Mouse (Mus musculus): Measurements from ENCODE around the gene Gm45213. TPM values are rescaled to one million over a fixed set of nuclear protein-coding genes. Genes with fewer than 3 reads are reported as not detected.

Gm45213 gene
- total RNA-seq, 1 experiment from 2014 or later, result not detected

DNA sequence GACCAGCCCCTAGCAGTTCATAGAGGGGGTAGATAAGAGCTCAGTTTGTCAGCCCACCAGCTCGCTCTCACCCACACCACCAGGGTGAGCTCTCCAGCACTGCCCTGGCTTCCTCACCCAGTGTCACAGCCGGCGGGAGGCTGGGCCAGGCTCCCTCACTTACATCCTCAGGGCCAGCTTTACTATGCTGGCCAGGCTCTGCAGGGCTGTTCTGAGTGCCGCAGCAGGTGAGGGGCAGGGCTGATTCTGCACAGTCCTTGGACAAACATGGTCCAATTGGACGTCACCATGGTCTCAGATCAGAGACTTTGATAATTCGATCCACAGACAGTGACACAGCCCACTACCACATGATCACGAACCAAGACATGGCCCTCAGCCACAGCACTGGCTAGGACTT lies 48.2 kb downstream of the Gm45213 start:
- ATAC-seq (replicated peaks in 1 of 2; ENCODE audit: insufficient read depth in 1 of 2, low FRiP score in 2 of 2, low TSS enrichment in 1 of 2, low read depth in 1 of 2, poor library complexity in 2 of 2, severe bottlenecking in 2 of 2), result no peak

DNA sequence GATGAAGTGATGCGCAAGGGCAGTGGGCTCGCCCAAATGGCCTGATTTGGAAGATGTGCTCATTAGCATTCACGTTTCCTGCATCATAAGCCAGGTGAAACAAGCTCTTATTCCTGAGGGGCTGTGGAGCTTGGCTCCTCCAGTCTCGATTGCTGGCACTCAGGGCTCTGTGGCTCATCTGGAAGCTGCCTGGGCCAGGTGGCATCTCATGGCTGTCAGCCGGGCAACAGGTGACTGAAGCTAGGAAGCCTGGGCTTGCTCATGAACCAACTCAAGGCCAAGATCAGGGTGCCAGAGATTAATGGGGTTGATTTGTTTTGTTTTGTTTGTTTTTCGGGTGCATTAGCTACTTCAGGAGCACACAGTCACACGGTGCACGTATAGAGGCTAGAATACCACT lies 49.3 kb downstream of the Gm45213 start:
- ATAC-seq (replicated peaks in 1 of 2; ENCODE audit: insufficient read depth in 1 of 2, low FRiP score in 2 of 2, low TSS enrichment in 1 of 2, low read depth in 1 of 2, poor library complexity in 2 of 2, severe bottlenecking in 2 of 2), result no peak

DNA sequence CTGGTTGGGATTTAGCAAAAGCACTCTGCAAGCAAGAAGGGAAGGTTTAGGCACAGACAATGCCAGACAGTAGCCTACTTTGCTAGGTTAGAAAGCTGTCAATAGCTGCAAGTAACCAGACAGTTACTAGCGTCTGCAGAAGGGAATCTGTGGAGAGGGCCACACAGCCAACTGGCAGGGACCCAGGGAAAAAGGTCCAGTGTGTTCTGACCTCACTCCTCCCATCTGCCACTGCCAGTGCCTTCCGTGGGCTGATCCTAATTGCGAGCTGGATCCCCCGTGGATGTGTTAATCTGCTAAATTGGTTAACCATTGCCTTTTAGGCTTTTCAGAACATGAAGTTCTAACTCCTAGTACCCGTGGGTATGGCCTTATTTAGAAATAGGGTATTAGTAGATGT lies 50.7 kb downstream of the Gm45213 start:
- ATAC-seq (replicated peaks in 1 of 2; ENCODE audit: insufficient read depth in 1 of 2, low FRiP score in 2 of 2, low TSS enrichment in 1 of 2, low read depth in 1 of 2, poor library complexity in 2 of 2, severe bottlenecking in 2 of 2), result no peak

DNA sequence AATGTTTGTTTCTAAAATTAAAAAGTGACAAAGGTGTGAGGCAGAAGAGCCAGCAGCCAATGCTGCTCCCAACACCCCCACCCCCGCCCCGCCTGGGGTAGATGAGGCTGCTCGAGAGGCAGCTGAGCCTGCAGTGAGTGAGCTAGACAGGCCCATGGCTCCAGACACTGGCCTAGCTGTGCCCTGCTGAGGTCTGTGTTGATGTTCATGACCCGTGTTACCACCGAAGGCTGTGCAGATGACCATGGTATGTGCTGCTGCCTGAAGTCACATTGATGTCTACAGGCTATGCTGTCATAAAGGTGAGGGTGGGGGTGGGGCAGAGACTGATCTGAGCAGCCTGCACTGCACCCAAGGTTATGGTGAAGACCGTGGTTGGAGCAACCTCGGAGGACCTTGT lies 55.4 kb downstream of the Gm45213 start:
- ATAC-seq (replicated peaks in 1 of 2; ENCODE audit: insufficient read depth in 1 of 2, low FRiP score in 2 of 2, low TSS enrichment in 1 of 2, low read depth in 1 of 2, poor library complexity in 2 of 2, severe bottlenecking in 2 of 2), result no peak

DNA sequence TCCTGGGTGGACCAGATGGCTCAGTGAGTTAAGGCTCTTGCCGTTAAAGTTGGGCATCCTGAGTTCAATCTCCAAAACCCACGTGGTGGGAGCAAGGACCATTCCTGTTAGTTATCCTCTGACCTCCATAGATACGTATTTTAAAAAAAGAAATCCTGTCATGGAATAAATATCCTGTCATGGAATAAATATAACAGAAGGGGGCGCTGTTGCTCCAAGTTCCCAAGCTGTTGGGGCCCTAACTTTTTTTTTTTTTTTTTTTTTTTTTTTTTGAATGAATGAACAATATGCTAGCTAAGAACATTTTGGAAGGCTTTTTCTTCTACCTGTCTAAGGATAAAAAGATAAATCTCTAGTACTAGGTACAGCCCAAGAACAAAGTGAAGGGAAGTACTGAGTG lies 58.5 kb downstream of the Gm45213 start:
- peak in 1 of 2 experiments; percentile 42; a peak in 3 of 4 replicates for ATAC-seq (replicated peaks in 1 of 2; ENCODE audit: insufficient read depth in 1 of 2, low FRiP score in 2 of 2, low TSS enrichment in 1 of 2, low read depth in 1 of 2, poor library complexity in 2 of 2, severe bottlenecking in 2 of 2)

DNA sequence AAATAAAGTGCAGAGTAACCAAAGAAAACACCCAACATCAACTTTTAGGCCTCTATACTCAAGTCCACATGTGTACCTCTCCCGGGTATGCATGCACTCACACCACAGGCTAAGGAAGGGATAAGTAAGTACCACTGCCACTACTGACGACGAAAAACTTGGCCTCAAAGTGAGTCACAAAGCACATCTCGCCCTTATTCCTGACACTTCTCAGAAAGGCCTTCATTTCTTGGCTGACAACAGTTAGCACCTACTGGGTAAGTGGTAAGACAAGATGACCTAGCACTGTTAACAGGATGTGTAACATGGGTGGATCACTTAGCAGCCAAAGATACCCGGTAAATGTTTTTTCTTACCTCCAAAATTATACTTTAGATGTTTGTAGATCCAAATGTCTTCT lies 61.1 kb downstream of the Gm45213 start:
- ATAC-seq (replicated peaks in 1 of 2; ENCODE audit: insufficient read depth in 1 of 2, low FRiP score in 2 of 2, low TSS enrichment in 1 of 2, low read depth in 1 of 2, poor library complexity in 2 of 2, severe bottlenecking in 2 of 2), result no peak

DNA sequence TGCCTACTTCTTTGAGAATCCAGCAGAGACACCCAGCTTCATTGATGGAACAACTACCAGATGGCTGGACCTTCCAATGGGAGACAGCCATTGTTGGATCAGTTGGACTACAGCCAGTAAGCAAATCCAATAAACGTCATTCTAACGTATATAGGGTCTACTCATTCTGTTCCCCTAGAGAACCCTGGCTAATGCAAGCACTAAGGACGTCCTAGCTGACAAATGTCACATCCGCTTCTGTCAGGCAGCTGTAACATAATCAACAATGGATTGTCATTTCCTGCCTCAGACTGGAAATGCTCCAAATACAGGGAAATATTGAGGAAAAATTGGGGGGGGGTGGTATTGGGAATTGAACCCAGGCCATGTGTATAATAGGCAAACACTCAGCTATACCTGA lies 62.4 kb downstream of the Gm45213 start:
- no peak for ATAC-seq (replicated peaks in 1 of 2; ENCODE audit: insufficient read depth in 1 of 2, low FRiP score in 2 of 2, low TSS enrichment in 1 of 2, low read depth in 1 of 2, poor library complexity in 2 of 2, severe bottlenecking in 2 of 2)

DNA sequence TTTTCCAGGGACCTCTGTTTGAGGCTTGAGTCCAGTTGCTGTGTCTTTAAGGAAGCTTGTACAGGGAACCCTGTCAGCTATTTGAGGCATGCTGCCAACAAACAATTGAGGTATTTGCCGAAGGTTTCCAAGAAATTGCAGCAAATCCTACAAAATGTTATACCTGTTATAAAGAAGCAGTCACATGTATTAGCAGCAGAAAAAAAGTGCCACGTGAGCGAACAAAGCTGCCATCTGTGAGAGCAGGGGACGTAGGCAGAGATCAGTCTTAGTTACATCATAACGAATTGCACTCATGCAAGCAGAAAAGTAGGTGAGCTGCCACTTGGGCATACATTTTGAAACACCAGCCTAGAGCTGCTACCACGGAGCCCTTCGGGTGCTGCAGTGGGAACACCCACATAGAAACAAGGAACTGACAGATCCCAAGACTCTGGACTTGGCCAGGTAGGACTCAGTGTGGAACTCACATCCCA lies 63.2 kb downstream of the Gm45213 start:
- ATAC-seq (replicated peaks in 1 of 2; ENCODE audit: insufficient read depth in 1 of 2, low FRiP score in 2 of 2, low TSS enrichment in 1 of 2, low read depth in 1 of 2, poor library complexity in 2 of 2, severe bottlenecking in 2 of 2), result no peak

DNA sequence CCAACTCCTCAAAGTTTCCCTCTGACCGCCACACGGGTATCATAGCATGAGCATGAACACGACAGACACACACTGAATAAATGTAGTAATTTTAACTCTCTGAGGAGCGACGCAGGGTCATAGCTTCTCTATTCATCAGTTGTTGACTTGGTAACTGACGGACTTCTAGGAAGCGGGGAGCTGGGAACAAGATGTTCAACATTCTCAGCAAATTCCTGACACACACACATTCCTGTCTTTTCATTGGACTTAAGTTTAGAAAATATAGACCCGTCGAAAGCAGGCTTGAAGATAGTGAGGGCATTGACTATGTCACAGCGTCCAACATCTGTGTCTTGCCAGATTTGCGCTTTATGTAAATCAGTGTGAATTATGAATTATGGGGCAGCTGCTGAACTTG lies 63.8 kb downstream of the Gm45213 start:
- ATAC-seq (replicated peaks in 1 of 2; ENCODE audit: insufficient read depth in 1 of 2, low FRiP score in 2 of 2, low TSS enrichment in 1 of 2, low read depth in 1 of 2, poor library complexity in 2 of 2, severe bottlenecking in 2 of 2), result no peak

DNA sequence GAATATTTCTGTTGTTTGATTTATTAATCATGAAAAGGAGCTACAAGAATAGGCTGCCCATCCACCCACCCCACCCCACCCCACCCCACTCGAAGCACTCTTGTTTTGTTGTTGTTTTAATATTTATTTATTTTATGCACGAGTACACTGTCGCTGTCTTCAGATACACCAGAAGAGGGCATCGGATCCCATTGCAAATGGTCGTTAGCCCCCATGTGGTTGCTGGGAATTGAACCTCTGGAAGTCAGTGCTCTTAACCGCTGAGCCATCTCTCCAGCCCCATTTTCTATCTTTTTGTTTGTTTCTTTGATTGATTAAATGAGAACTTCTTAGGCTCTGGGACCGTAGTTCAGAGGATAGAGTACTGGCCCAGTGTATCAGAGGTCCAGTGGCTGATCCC lies 64.5 kb downstream of the Gm45213 start:
- no peak for ATAC-seq (replicated peaks in 1 of 2; ENCODE audit: insufficient read depth in 1 of 2, low FRiP score in 2 of 2, low TSS enrichment in 1 of 2, low read depth in 1 of 2, poor library complexity in 2 of 2, severe bottlenecking in 2 of 2)

DNA sequence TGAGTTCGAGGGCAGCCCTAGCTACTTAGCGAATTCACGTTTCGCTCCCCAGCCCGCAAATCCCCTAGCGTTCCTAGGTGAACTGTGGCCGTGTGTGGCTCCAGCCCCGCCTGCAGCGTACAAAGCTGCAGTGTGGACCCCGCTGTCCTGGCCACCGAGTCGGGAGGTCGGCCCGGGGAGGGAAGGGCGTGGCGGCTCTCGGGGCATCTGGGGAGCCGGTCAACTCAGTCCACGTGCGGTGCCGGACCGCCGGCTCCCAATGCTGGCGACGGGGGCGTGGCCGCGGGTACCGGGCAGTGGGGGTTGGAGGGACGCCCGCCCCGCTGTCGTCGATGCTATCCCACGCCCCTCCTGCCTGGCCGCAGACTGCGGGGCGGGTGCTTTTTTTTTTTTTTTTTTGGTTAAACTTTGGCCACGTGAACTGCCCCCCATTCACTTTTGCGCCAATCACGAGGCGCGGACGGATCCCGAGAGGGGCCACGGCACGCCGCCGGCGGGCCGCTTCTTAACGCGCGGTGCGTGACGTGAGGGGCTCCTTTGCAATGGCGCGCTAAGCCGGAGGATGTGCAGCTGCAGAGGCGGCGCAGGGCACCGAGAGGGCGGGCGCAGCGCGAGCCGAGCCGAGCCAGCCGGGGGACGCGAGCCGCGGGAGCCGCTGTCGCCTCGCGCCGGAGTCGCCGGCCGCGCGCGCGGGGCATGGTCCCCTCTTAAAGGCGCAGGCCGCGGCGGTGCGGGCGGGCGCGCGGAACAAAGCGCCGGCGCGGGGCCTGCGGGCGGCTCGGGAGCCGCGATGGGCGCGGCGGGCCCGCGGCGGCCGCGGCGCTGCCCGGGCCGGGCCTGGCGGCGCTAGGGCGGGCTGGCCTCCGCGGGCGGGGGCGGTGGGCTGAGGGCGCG lies 65.8 kb downstream of the Gm45213 start, which contains the start of gene Chsy1:
Gene Chsy1, plus strand, starts transcription at position 555 of the 894 bp plus-strand sequence.
- ATAC-seq (replicated peaks in 1 of 2; ENCODE audit: insufficient read depth in 1 of 2, low FRiP score in 2 of 2, low TSS enrichment in 1 of 2, low read depth in 1 of 2, poor library complexity in 2 of 2, severe bottlenecking in 2 of 2), result peak; percentile 63 to 82

DNA sequence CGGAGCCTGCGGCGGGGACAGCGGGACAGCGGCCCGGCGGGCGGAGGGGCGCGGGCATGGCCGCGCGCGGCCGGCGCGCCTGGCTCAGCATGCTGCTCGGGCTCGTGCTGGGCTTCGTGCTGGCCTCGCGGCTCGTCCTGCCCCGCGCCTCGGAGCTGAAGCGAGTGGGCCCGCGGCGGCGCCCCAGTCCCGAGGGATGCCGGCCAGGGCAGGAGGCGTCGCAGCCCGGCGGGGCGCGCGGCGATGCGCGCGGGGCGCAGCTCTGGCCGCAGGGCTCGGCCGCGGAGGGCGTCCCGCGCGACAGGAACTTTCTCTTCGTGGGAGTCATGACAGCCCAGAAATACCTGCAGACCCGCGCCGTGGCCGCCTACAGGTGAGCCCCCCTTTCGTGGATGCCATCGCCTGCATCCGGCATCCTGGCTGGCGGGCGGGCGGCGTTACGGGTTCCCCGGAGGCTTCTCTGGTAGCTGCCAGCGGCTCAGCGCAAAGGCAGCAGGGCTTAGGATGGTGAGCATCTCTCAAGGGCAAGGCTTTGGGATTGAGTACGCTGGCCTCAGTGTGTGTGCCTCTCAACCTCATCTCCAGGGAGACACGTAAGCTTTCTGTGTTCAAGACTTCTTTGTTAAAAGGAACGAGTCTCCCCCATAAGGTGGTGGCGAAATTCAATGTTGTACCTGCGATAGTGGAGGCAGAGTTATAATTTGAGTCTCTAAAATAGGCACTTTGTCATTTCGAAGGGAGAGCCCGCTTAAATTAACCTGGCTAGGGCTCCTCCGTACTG lies 66.6 kb downstream of the Gm45213 start:
- no peak for ATAC-seq (replicated peaks in 1 of 2; ENCODE audit: insufficient read depth in 1 of 2, low FRiP score in 2 of 2, low TSS enrichment in 1 of 2, low read depth in 1 of 2, poor library complexity in 2 of 2, severe bottlenecking in 2 of 2)

DNA sequence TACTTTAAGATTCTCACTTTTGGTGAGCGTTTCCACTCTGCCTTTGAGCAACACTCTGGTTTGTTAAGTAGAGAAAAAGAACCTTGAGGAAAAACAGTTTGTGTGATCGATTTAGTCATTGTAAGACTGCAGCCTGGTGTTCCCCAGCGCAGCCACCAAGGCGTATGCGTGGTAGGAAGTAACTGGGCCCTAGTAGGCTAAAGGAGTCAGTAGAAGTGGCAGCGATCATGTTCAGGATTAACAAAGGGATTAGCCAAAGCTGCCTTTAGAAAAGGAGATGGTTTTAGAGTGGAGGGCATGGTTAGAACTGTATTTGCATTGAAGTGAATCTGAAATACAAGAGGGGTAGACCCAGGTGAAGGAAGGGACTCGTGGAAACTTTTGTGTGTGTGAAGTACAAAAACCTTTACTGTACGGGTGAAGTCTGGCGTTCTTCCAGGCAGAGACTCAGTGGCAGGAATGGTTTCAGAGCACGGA lies 67.3 kb downstream of the Gm45213 start:
- 0 out of 4 replicates have a peak, but pooled peaks of 1 of the 2 experiments have one; percentile 28 for ATAC-seq (replicated peaks in 1 of 2; ENCODE audit: insufficient read depth in 1 of 2, low FRiP score in 2 of 2, low TSS enrichment in 1 of 2, low read depth in 1 of 2, poor library complexity in 2 of 2, severe bottlenecking in 2 of 2)

DNA sequence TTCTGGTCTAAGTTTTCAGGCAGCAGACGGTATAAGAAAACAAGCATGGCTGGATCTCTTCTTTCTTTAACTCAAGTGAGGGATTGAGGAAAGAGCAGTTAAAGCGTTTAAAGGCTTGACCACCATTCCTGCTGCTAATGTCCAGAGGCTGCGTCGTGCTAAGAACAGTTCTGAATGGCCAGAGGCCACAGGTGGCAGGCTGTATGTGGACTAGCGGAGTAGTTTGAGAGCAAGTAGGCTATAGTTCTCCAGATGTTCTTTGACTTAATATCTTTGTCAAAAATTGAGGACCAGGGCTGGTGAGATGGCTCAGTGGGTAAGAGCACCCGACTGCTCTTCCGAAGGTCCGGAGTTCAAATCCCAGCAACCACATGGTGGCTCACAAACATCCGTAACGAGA lies 67.8 kb downstream of the Gm45213 start:
- no peak for ATAC-seq (replicated peaks in 1 of 2; ENCODE audit: insufficient read depth in 1 of 2, low FRiP score in 2 of 2, low TSS enrichment in 1 of 2, low read depth in 1 of 2, poor library complexity in 2 of 2, severe bottlenecking in 2 of 2)

Other genes starting within 250 kb of the Gm45213 start
- gene Pcsk6, start 181.9 kb upstream of the Gm45213 start, total RNA-seq (2017), result not detected in 2 replicates
- 107 and 126 TPM in 2 replicates for gene Snrpa1, start 15.4 kb downstream of the Gm45213 start, total RNA-seq (2017)
- 51.3 and 53.3 TPM in 2 replicates for gene Selenos, start 36.0 kb downstream of the Gm45213 start, total RNA-seq (2017)
- 42.1 and 43.3 TPM in 2 replicates for gene Chsy1, start 65.9 kb downstream of the Gm45213 start, total RNA-seq (2017)